Mouse (Mus musculus): ENCODE measurements around the gene Wnt9b. TPM values are rescaled to one million over a fixed set of nuclear protein-coding genes. Genes with fewer than 3 reads are reported as not detected.

Gene Wnt9b
- total RNA-seq, 1 experiment from 2014 or later = not detected

DNA sequence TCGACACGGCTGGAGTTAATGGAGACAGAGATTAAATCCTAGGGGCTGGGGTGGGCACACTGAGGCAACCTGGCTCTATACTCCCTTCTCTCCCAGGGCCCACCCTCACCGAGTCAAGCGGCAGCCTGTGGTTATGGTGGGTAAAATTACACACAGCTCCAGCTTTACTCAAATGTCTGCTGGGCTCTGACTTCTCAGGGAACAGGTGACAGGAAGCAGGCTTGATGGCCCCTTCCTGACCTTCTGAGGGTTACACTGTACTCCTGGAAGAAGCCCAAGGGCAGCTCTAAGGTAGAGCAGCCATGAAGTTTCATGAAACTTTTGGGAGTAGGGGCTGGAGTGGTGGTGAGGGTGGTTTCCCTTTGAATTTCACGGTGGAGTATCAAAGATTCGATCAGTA, 62.9 kb downstream of the Wnt9b start:
- ATAC-seq (replicated peaks; ENCODE audit: low read depth, poor library complexity, severe bottlenecking) = peak; percentile 27

DNA sequence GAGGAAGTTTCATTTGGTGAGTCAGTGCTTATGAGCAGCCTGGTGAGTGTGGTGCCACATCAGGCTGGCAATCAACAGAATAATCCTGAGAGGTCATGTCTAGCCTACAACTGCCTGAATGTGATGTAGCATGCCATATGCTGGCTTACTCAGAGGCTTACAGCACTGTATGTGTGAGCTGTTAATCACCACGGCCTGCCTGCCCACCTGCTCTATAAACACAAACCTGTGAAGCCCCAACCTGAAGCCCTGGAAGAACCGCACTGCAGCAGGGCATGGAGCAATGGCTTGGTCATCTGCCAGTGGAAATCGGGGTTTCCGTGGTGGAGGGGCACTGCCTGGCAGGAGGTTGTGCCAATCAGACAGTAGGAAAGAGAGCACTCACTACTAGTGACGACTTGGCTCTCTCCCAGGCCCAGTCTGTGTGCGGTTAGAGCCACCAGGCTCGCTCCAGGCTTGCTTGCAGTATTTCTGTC, 64.3 kb downstream of the Wnt9b start:
- ATAC-seq (replicated peaks; ENCODE audit: low read depth, poor library complexity, severe bottlenecking) = peak; percentile 76

DNA sequence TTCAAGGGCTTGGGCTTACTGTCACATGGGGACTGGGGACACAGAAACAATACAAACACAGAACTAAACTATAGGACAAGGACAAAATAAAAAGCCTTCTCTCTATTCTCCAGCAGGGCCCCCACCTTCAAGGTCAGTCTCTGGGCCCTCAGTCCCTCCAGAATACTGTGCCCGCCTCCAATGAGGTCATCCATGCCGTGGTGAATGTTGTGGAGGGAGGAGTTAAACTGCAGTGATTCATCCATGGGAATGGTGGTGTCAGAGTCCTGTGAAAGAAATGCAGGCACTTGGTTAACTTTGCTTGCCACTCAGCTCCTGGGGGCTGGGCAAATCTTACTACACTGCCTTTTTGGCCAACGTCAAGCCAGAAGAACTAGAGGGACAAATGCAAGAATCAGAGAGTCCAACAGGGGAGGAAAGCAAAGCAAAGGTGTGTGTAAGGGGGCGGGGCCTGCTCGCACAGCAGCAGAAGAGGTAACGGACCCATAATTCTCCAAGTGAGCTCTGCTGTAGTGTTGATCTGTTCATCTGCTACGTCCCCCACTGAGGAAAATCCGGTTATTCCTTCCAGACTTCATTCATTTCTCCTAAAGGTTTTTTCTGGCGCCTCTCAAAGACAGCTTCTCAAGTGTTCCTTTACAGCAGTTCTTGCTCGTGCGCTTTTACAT, 65.8 kb downstream of the Wnt9b start:
- ATAC-seq (replicated peaks; ENCODE audit: low read depth, poor library complexity, severe bottlenecking) = no peak

Other genes with a start within 250 kb of the Wnt9b start
- gene Lrrc37a, start 245.2 kb downstream of the Wnt9b start, total RNA-seq (2017) = not detected in 2 replicates
- gene Gm884, start 128.7 kb downstream of the Wnt9b start, total RNA-seq (2017) = not detected in 2 replicates
- not detected in 2 replicates for gene Lyzl6, start 110.9 kb downstream of the Wnt9b start, total RNA-seq (2017)
- gene Rprml, start 100.3 kb downstream of the Wnt9b start, total RNA-seq (2017) = not detected in 2 replicates
- gene Gosr2, start 51.9 kb downstream of the Wnt9b start, total RNA-seq (2017) = 35.9 and 42.9 TPM in 2 replicates
- gene Wnt3, start 24.3 kb upstream of the Wnt9b start, total RNA-seq (2017) = not detected in 2 replicates
- 27.5 and 42.5 TPM in 2 replicates for gene Nsf, start 204.2 kb upstream of the Wnt9b start, total RNA-seq (2017)
- 22.6 and 32.4 TPM in 2 replicates for gene Arf2, start 216.9 kb upstream of the Wnt9b start, total RNA-seq (2017)

Measured in common myeloid progenitor, adult 5-6 weeks (primary cell).